Mouse (Mus musculus) gastrocnemius, adult 8-10 months (tissue): Measurements from ENCODE around the gene Galnt15. TPM values are rescaled to one million over a fixed set of nuclear protein-coding genes. Genes with fewer than 3 reads are reported as not detected.
A peak's percentile ranks its signal among the peaks of the same experiment; 100 is the strongest.

Experiments used
- DNase-seq, 2 experiments: peaks; one replicate each; pipeline ENCODE4 v3.0.0; 2022; ENCODE audit warnings: low spot score in 2 of 2
- total RNA-seq, 4 experiments: library from RNA; stranded (reverse); gene quantifications; 2 replicates each; pipeline ENCODE4 v1.2.4; 2022

Galnt15 gene
- total RNA-seq, 4 experiments from 2014 or later = 3.9 to 14.4 (median 7.8) TPM

GRCm38 (mm10) chr14:32032522-32032921, 3.7 kb downstream of the Galnt15 start:
- DNase-seq = peak; percentile 52 to 58

GRCm38 (mm10) chr14:32036482-32036881, 7.7 kb downstream of the Galnt15 start:
- DNase-seq = no peak

GRCm38 (mm10) chr14:32037661-32038252, 9.0 kb downstream of the Galnt15 start:
- DNase-seq = no peak

- DNase-seq = no peak
These were observed 13.3 kb downstream of the Galnt15 start for GRCm38 (mm10) chr14:32042108-32042507.

GRCm38 (mm10) chr14:32046357-32046756, 17.6 kb downstream of the Galnt15 start:
- DNase-seq = no peak

GRCm38 (mm10) chr14:32050171-32050570, 21.4 kb downstream of the Galnt15 start:
- DNase-seq = no peak

- no peak for DNase-seq
These were observed 25.1 kb downstream of the Galnt15 start for GRCm38 (mm10) chr14:32053895-32054294.

GRCm38 (mm10) chr14:32054788-32055187, 26.0 kb downstream of the Galnt15 start:
- no peak for DNase-seq

- DNase-seq = no peak
These were observed 27.0 kb downstream of the Galnt15 start for GRCm38 (mm10) chr14:32055781-32056180.

- no peak for DNase-seq
These were observed 27.9 kb downstream of the Galnt15 start for GRCm38 (mm10) chr14:32056675-32057074.

GRCm38 (mm10) chr14:32057664-32058063, 28.9 kb downstream of the Galnt15 start:
- DNase-seq = no peak

GRCm38 (mm10) chr14:32061398-32061797, 32.6 kb downstream of the Galnt15 start:
- DNase-seq = no peak

GRCm38 (mm10) chr14:32072807-32073206, 44.0 kb downstream of the Galnt15 start:
- no peak for DNase-seq

- DNase-seq = peak; percentile 9 to 21
These were observed 44.5 kb downstream of the Galnt15 start for GRCm38 (mm10) chr14:32073211-32073685.

- DNase-seq = peak; percentile 28 to 32
These were observed 45.1 kb downstream of the Galnt15 start for GRCm38 (mm10) chr14:32073901-32074300.

GRCm38 (mm10) chr14:32076896-32077575, 48.2 kb downstream of the Galnt15 start:
- peak; percentile 45 to 46 for DNase-seq

GRCm38 (mm10) chr14:32081026-32081425, 52.2 kb downstream of the Galnt15 start:
- DNase-seq = no peak

GRCm38 (mm10) chr14:32082891-32083290, 54.1 kb downstream of the Galnt15 start:
- no peak for DNase-seq

GRCm38 (mm10) chr14:32083466-32083865, 54.7 kb downstream of the Galnt15 start:
- DNase-seq = no peak

- no peak for DNase-seq
These were observed 56.1 kb downstream of the Galnt15 start, which contains the start of gene Oxnad1 for GRCm38 (mm10) chr14:32084761-32085485. Oxnad1 (plus strand) TSS chr14:32085374.

- DNase-seq = peak; percentile 96 to 98
These were observed 56.9 kb downstream of the Galnt15 start, which contains the start of gene Dph3 for GRCm38 (mm10) chr14:32085486-32086201. Dph3 (minus strand) TSS chr14:32085729.
